Mouse (Mus musculus): ENCODE results near the gene Kntc1.

- TF ChIP-seq CTCF (IDR thresholded peaks at IDR 0.05; ENCODE audit: low read depth) (no peak), EP300 (optimal IDR thresholded peaks at IDR 0.05) (no peak)
Measured at GRCm38 (mm10) chr5:123851398-123851797, 101.9 kb downstream of the Kntc1 start.

All from stomach, postnatal 0 days (tissue).